Mouse (Mus musculus) kidney, adult 18-20 months (tissue): ENCODE data around the gene Tapt1.
"Not testable (repeated sequence)": the region's sequence is repeated elsewhere in the genome, so short reads cannot be mapped to it uniquely, and the experiment has no call there.

Experiments
- DNase-seq: peaks from one replicate; pipeline ENCODE4 v3.0.0; 2021

Gene Tapt1

DNA sequence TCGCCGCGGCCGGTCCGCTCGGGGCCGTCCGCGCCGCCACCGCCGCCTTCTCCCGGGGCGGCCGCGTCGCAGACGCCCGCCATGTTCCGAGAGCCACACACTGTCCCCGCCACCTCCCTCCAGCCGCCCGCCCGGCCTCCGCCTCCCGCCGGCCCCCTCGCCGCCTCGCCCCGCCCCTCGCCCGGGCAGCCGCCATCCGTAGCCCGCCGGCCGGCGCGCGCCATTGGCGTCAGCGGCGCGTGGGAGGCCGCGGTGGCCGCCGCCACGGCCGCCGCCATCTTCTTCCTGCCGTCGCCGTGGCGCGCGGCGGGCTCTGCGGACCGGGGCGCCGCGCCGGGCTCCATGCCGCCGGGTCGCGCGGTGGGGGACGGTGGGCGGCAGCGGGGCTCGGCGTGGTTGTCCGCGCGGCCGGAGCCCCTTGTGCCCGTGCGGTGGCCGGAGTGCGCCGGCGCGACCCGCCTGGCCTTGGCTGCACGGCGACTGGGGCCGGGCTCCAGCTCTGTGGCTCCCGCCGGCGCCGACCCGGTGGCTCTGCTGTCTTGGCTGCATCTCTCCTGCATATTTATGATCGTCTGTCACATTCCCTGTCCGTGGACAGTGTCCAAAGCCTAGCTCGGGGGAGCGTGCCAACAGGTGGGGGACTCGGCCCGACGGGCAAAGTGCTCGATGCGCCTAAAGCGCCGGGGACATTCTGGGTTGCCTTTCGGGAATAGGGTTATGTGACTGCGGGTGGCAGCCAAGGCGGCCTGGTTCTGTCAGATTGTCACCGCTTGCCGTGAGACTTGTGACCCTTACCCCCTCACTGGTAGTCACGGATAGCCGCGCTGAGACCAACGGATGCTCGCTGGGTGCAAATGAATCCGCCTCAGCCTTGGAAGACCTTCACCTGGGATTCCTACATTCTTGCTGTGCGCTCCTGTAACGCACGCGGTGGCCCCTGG is at the start of gene Tapt1:
Gene Tapt1 (minus strand): TSS at position 106 of the 941 bp plus-strand sequence.
- peak; percentile 89 for DNase-seq

DNA sequence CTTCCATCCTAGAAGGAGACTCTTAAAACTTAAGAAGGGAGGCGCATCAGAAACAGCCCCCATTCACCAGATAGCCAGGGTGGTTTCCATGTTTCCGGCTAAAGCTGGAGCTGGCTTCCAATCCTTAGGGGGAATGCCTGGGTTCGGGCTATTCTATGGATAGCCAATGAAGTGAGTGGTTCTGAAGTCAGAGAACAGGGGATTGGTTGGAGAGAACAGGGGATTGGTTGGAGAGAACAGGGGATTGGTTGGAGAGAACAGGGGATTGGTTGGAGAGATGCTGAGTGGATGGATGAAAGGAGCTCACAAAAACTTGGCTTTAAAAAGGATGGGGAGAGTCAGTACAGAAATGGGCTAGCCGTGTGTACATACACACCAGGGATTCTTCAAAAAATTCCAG is 45.1 kb upstream of the Tapt1 start:
- DNase-seq: no peak

DNA sequence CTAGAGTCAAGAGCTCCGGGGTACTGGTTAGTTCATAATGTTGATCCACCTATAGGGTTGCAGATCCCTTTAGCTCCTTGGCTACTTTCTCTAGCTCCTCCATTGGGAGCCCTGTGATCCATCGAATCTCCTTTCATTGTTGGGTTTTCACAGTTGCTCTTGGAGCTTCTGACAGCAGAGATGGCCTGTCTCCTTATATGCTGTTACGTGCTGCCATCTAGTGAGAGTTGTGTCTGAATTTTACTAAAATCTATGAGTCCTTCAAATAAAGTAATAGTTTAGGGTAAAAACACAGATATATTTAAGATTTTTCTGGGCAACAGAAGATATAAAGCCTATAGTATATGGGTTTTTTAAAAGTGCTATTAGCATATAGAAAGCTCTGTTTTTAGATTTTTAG is 42.1 kb upstream of the Tapt1 start:
- DNase-seq: not testable (repeated sequence)

DNA sequence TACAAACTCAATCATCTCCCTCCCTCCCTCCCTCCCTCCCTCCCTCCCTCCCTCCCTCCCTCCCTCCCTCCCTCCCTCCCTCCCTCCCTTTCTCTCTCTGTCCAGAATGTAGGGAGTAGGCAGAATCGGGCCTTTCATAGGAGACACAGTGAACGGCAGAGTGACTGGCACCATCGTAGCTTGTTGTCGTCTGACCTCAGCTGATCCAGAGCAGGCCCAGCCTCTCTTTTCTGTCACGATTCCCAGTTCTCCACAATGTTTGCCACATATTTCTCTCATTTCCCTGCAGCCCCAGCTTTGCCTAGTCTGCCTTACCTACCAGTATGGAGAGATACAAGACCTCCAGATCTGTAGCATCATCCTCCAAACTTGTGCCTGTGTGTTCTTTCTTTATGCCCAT is 35.3 kb upstream of the Tapt1 start:
- DNase-seq: no peak

DNA sequence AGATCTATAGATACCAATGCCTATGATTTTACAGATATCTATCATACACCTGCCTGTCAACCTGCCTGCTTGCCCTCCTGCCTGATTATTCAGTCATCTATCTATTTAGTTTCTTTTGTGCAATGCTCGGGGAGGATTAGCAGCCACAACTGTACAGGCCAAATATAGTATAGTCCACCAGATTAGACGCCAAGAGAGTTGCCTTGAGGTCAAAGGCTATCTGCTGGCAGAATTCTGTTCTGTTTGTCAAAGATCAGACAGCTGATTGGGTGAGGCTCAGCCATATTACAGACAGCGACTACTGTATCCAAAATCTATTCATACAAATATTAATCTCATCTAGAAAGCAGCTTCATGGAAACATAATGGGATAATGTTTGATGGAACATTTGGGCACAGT is 34.7 kb upstream of the Tapt1 start:
- no peak for DNase-seq

DNA sequence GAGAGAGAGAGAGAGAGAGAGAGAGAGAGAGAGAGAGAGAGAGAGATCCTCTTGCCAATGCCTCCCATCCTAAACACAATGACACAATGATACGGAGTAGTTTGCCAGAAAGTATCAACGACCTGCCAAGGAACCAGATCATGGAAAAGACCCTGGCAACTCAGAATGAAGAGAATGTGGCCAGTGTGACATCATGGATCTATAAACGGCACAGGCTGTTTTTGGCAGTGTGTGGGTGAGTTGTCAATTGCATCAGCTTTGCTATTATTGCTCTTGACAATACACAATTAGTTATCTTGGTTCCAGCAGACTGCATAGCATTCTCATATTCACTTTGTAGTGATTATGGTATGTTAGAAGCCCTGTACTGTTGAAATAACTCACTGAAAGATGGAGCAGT is 33.3 kb upstream of the Tapt1 start:
- DNase-seq: no peak

DNA sequence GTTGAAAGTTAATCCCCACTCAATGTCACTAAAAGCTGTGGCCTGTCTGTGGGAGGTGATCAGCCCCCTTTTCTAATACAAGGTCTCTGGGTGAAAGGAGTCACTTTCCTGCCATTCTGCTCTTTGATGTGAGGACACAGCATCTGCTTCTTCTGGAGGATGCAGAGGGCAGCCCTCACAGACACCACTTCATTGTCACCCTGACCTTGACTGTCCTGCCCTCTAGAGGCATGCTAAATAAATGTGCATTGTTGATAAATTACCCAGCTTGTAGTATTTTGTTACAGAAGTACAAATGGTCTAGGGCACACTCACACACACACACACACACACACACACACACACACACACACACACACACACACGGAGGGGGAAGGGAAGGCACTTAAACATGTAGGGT is 31.7 kb upstream of the Tapt1 start:
- DNase-seq: no peak

DNA sequence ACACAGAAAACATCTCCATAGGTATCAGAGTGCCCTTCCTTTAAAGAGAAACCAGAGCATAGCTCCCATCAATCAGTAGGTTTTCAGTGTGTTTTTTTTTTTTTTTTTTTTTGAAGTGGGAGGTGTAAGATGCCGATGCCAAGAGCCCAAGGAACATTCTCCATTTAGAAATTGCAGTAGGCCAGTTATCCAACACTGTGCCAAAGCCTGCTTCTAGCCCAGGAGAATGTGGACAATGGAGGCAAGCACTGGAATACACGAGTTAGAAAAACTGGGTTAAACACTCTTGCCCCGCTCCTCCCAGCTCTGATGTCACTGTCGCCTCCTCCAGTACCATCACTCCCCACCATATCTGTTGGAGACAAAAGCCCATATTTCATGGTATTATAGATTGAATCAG is 31.0 kb upstream of the Tapt1 start:
- DNase-seq: no peak

DNA sequence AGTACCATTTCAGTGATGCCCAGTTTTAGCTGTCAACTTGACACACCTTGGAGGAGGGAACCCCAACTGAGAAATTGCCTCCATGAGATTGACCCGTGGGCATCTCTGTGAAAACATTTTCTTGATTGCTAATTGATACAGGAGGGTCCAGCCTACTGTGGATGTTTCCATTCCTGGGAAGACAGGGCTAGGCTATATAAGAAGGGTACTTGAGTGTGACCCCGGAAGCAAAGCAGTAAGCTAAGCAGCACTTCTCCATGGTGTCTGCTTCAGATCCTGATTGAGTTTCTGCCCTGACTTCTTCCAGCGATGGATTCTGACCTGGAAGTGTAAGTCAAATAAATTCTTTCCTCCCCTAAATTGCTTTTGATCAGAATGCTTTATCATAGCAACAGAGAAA is 30.1 kb upstream of the Tapt1 start:
- no peak for DNase-seq

DNA sequence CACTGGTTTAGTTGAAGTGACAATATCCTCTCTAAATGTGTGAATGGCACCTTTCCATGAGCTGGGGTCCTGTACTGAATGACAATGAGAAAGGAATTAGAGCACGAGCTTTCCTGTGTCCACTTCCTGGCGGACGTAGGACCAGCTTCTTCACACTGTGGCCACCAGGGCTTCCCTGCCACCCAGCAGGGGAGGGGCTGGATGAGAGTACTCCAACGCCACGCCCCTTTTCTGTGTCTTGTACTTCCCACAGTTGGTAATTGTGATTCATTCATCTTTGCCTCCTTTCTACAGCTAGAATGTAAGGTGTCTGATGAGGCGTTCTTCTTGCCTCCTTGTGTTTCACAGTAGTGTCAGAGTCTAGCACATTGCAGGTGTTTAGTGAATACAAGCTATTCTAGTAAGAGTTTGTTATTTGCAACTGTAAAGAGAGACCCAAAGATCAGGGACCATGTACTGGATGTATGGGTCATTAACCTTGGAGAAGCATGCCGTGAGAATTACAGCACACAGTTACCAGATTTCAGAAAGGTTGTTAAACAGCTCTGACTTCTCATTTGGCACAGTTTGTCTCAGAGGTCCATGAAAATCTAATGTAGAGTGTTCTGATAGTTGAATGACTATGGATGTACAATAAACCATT is 29.5 kb upstream of the Tapt1 start:
- DNase-seq: no peak

DNA sequence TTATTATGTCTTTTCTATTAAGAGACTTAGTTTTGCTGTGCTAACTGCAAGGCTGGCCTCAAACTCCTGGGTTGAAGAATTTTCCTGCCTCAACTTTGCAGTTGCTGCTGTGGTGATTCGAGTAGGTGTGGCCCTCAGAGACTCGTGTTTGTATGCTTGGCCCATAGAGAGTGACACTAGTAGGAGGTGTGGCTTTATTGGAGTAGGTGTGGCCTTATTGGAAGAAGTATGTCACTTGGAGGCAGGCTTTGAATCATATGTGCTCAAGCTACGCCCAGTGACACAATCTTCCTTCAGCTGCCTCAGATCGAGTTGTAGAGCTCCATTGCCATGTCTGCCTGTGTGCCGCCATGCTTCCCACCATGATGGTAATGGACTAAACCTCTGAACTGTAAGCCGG is 27.0 kb upstream of the Tapt1 start:
- no peak for DNase-seq

DNA sequence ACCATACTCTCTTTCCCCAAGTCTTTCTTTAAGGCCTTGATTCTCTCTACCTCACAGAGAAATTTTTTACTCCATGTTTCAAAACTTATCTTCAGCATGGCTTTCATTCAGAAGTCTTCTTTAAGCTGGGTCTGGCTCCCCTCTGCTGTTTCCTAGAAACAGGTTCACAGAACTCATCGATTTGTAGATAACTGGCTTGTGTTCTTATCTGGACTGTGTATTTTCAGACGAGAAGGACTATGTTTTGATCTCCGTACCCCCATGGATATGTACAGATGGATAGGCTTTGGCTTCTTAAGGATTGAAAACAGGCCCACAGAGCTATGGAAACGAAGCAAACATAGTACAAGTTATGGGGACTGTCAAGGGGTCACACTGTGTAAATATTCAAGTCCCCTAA is 26.0 kb upstream of the Tapt1 start:
- no peak for DNase-seq

DNA sequence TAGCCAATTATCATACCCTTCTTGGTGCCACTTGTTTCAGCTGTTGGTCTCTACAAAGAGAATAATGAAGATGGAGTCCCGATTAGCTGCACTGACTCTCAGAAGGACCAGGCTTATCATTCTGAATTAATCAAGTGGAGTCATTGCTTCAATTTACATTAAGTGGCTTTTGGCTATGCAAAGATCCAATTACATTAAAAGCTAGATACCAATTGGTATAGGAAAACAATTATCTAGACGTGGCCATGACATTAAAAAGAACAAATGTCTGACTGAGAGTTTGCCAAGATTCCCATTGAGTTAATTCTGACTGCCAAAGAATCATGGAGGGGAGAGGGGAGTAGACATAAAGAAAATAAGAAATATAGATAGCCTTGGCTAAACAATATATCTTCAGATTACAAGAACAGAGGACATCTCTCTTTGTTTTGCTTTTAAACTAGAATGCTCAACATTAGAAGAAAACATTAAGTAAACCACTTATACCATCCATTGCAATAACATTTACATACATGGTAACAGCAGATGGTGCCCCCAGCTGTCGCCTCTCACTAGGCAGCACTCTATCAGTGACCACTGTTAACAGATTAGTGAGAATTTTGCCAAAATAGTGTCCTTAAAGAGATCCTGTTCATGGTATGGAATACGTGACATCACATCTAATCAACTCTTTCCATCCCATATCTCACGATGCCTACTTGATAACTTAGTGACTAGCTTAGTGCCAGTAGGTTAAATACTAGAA is 24.0 kb upstream of the Tapt1 start:
- no peak for DNase-seq

DNA sequence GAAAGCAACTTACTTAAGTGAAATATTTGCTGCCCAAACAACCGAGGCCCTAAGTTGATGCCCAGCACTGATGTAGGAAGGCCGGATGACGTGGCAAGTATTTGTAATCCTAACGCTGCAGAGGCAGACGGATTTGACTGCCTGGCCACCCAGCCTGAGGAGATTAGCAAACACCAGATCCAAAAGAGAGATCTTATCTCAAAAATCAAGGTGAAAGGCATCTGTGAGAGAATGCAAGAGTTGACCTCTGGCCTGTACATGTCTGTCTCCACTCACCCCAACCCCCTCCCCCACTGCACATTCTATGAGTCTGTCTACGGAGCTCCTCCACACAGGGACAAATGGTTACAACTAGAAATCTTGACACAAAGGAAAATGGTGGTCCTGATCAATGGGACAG is 22.9 kb upstream of the Tapt1 start:
- no peak for DNase-seq

DNA sequence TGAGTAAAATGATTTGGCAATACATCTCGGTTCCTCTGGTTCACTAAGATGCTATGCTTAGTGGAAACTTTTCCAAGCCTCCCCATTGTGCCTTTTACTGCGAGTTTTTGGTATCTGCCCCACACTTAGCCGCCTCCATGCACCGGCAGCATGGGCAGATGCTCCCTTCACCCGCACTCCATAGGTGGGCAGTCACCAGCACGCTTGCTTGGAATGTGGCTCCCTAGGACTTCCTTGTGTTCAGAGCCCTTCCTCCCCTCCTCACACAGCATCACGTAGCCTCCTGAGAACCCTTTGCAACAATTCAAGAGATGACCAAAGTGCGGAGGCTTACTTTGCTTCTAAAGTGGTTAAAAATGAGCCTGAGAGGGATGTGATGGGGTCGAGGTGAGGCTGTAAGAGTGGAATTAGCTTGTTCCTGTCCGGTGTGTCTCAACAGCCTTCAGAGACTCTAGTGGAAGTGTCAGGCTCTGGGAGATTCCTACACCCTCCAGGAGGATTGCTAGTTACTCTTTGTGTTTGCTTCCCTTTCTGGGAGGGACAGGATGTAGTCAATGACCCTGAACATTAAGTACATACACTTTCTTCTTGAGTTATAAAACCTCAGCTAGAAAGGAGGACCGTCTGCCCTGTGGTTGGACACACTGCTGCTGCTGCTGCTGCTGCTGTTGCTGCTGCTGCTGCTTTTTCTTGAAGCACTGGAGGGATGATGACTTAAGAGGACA is 20.2 kb upstream of the Tapt1 start:
- no peak for DNase-seq

DNA sequence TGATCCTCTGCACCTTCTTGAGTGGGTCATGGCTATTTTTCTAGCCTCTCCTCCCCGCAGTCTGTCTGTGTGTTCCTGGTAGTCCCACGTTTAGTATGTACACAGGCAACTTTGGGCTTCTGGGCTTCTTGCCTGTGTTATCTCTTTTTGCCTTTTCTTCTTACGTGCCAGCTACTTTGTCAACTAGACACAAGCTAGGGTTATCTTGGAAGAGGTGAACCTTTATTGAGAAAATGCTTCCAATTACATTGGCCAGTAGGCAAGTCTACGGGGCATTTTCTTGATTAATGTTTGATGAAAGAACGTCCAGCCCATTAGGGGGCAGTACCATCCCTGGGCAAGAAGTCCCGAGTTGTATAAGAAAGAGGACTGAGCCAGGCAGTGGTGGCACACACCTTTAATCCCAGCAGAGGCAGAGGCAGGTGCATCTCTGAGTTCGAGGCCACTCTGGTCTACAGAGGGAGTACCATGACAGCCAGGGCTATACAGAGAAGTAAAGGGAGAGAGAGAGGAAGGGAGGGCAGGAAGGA is 18.5 kb upstream of the Tapt1 start:
- peak; percentile 16 for DNase-seq

DNA sequence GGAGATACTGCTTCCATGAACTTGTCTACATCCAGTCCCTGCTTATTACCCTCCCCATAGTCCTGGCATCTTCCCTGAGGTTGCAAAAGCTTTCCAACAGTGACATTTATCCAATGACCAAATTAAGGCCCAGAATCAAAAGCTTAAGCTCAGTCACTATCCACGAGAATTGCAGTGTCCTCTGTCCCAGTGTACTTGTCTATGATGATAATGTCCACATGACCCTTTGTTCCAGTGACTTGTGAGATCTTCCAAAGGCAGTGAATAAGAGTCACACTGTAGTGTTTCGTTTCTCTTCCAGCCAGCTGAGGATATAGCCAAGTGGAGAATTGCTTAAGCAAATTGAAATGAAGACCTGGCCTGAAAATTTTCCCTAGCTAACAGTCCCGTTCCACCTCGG is 16.4 kb upstream of the Tapt1 start:
- DNase-seq: no peak

DNA sequence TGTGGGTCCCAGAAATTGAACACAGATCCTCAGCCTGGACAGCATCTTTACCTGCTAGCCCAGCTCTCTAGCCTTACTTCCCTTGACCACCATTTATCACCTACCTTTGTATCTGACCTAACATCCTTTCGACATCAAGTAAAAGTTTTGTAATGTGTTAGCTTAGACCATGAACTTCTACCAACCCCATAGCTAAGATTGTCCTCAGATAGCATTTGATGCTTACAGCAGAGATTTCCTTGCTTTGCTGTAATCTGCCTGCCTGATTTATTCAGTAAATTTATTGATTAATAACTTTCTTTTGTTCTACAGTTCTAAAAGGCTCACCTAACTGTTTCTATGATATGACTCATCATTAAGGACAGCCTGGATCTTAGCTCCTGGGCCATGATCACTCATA is 15.3 kb upstream of the Tapt1 start:
- DNase-seq: no peak

DNA sequence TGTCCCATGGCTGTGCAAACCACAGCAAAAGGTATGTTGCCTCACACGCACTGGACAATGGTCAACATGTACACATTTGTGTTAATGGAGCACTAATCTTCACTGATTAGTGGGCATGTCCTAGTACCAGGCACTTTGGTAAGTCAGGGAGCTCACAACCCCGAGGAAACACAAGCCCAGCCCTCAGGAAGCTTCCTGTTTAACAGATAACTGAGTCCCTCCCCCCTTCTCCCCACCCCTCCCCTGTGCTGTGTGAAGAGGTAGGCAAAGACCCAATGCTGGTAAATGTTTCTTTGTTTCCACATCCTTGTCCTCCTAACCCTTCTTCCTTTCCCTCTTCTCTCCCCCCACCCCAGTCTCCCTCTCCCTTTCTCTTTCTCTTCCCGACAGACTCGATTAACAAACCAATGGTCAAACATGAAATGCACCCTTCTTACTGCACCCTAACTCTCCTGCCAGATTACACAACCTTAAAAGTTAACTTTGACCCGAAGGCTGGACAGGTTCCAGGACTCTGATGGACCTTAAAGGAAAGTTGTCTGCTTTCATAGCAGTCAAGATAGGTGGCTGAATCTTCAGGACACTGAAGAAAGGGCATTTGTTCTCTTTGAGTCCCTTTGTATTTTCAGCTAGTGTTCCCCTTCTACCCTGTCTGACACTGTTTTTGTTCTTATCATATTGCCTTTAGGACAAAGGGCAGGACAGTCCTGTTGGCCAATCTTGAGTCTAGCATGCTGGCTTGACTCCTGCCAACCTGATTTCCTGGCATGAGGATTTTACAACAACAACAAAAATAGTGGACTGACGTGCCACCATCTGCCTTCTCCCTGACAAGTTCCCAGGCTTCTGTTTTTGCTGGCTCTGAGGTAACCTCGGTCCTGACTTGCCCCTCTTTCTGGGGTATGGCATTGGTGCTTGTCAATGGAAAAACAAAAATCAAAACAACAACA is 13.0 kb upstream of the Tapt1 start:
- peak; percentile 72 for DNase-seq

DNA sequence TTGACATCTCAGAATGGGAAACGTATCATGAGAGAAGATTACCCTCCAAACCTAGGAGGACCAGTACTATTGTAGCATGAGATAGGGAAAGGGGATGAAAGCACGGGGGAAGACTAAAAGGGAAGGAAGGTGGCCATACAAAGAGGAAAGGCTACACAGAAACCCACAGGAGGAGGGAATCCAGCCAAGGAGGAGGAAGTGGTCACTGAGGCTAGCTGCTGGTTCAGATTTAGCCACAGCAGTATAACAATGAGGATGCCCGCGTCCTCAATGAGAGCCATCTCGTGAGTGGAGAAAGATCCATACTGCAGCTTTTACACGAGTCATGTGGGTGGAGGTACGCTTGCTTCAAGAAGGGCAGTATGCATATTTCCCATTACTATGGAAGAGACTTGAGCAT is 11.8 kb upstream of the Tapt1 start:
- DNase-seq: no peak

DNA sequence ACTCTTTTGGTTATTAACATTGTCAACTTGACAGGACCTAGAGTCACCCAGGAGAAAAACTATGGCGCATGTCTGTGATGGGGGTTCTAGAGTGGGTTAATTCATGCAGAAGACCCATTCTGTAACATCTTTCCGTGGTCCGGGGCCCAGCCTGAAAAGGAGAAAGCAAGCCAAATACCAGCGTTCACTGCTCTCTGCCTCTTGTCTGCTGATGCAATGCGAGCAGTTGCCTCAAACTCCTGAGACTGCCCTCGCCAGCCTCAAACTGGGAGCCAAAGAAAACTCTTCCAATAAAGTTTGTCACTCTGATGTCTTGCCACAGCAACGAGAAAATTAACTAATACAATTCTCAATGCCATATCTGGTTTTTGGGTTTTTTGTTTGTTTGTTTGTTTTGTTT is 8.2 kb upstream of the Tapt1 start:
- DNase-seq: no peak

DNA sequence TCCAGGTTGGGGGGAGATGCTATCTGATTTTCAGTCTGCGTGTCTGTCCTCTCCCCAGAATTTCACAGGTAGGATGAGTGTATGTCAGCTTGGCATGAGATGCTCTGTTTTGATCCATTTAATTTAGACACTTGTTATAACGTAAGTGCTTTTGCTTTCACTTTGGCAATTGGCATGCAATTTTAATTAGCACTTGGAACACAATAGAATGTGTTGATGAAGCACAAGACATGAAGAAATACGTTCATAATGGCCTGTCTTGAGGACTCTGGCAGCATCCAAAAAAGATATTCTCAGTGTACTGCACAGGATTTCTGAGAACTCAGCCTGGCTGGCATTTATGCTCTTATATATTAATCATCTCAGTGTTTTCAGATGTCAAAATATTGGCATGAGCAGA is 7.5 kb upstream of the Tapt1 start:
- DNase-seq: no peak
